Mouse (Mus musculus) cortical plate, adult 2 months (tissue): ENCODE results near the gene Dennd1b.

Source experiments
- CTCF ChIP-seq: fragments of 200-500 bp; IDR thresholded peaks from 2 replicates; pipeline ENCODE4 v1.5.1; 2011; ENCODE audit warnings: mild to moderate bottlenecking, control low read depth, low read length; ENCODE audit not compliant: insufficient read depth; ENCODE audit errors: extremely low read depth
- POLR2A ChIP-seq: fragments of 200-500 bp; IDR thresholded peaks from 2 replicates; pipeline ENCODE4 v1.6.1; 2011; ENCODE audit warnings: mild to moderate bottlenecking, low read length, control low read depth; ENCODE audit not compliant: insufficient read depth; ENCODE audit errors: extremely low read depth

- no peak for TF ChIP-seq CTCF
- no peak for TF ChIP-seq POLR2A
Measured at GRCm38 (mm10) chr1:139090744-139091143, 127.5 kb downstream of the Dennd1b start.
